Mouse (Mus musculus): ENCODE data around the gene Wdr47. TPM values are rescaled to one million over a fixed set of nuclear protein-coding genes. Genes with fewer than 3 reads are reported as not detected.
"Not testable (repeated sequence)": the region's sequence is repeated elsewhere in the genome, so short reads cannot be mapped to it uniquely, and the experiment has no call there.

Wdr47 gene
- polyA plus RNA-seq, 1 experiment: 2.9 TPM

- H3K36me3 ChIP-seq (ENCODE audit: control insufficient read depth, insufficient read depth, low read length): no peaks in the 10 kb centered on the region
- no peaks in the 10 kb centered on the region; the same call in 1 of the 2 replicates for H3K4me1 ChIP-seq (ENCODE audit: control insufficient read depth, insufficient read depth, insufficient read length)
- peak within 1 kb of the TSS; percentile 90 for H3K4me3 ChIP-seq (ENCODE audit: extremely low read depth, insufficient read depth, insufficient read length)
- peak; percentile 79 to 94 for DNase-seq (ENCODE audit: low read depth in 1 of 2, low spot score in 2 of 2)
- H3K27me3 ChIP-seq (ENCODE audit: control insufficient read depth, insufficient read depth, low read length): no peaks in the 10 kb centered on the region
- peak; percentile 82 for TF ChIP-seq POLR2A (IDR thresholded peaks at IDR 0.05; ENCODE audit: low read depth, low read length)
- TF ChIP-seq CTCF (IDR thresholded peaks at IDR 0.05; ENCODE audit: extremely low read depth, insufficient read depth, insufficient read length, insufficient replicate concordance): no peak
- peak within 1 kb of the TSS; percentile 73 for H3K27ac ChIP-seq (ENCODE audit: insufficient read depth, low read length)
- under 1% methylated on average over 57 of the region's 57 CpGs for WGBS
These were observed 62.8 kb downstream of the Wdr47 start, which contains the start of gene Clcc1 for GRCm38 (mm10) chr3:108653710-108654379. TSS of gene Clcc1 (plus strand) at chr3:108653913.

- TF ChIP-seq POLR2A (IDR thresholded peaks at IDR 0.05; ENCODE audit: low read depth, low read length): no peak
- TF ChIP-seq CTCF (IDR thresholded peaks at IDR 0.05; ENCODE audit: extremely low read depth, insufficient read depth, insufficient read length, insufficient replicate concordance): no peak
- H3K36me3 ChIP-seq (ENCODE audit: control insufficient read depth, insufficient read depth, low read length): no peaks in the 10 kb centered on the region; the same call in 1 of the 2 replicates
- no peaks in the 10 kb centered on the region; the same call in 1 of the 2 replicates for H3K4me1 ChIP-seq (ENCODE audit: control insufficient read depth, insufficient read depth, insufficient read length)
- WGBS: 9% methylated on average over 14 of the region's 14 CpGs
- no peak for DNase-seq (ENCODE audit: low read depth in 1 of 2, low spot score in 2 of 2)
- H3K4me3 ChIP-seq (ENCODE audit: extremely low read depth, insufficient read depth, insufficient read length): peak overlapping the region; percentile 16; the same call in 1 of the 2 replicates
- no peaks in the 10 kb centered on the region for H3K27me3 ChIP-seq (ENCODE audit: control insufficient read depth, insufficient read depth, low read length)
- no peak overlapping the region for H3K27ac ChIP-seq (ENCODE audit: insufficient read depth, low read length)
These were observed 63.5 kb downstream of the Wdr47 start for GRCm38 (mm10) chr3:108654566-108654965.

- DNase-seq (ENCODE audit: low read depth in 1 of 2, low spot score in 2 of 2): no peak
- no peaks in the 10 kb centered on the region for H3K27me3 ChIP-seq (ENCODE audit: control insufficient read depth, insufficient read depth, low read length)
- no peak for TF ChIP-seq CTCF (IDR thresholded peaks at IDR 0.05; ENCODE audit: extremely low read depth, insufficient read depth, insufficient read length, insufficient replicate concordance)
- TF ChIP-seq POLR2A (IDR thresholded peaks at IDR 0.05; ENCODE audit: low read depth, low read length): no peak
- H3K4me3 ChIP-seq (ENCODE audit: extremely low read depth, insufficient read depth, insufficient read length): no peak overlapping the region
- WGBS: 85% methylated on average over 7 of the region's 7 CpGs
- H3K27ac ChIP-seq (ENCODE audit: insufficient read depth, low read length): no peak overlapping the region
- no peaks in the 10 kb centered on the region; the same call in 1 of the 2 replicates for H3K36me3 ChIP-seq (ENCODE audit: control insufficient read depth, insufficient read depth, low read length)
- no peaks in the 10 kb centered on the region; the same call in 1 of the 2 replicates for H3K4me1 ChIP-seq (ENCODE audit: control insufficient read depth, insufficient read depth, insufficient read length)
These were observed 64.4 kb downstream of the Wdr47 start for GRCm38 (mm10) chr3:108655486-108655885.

- TF ChIP-seq POLR2A (IDR thresholded peaks at IDR 0.05; ENCODE audit: low read depth, low read length) (no peak), CTCF (IDR thresholded peaks at IDR 0.05; ENCODE audit: extremely low read depth, insufficient read depth, insufficient read length, insufficient replicate concordance) (no peak)
- Histone ChIP-seq H3K27me3 (ENCODE audit: control insufficient read depth, insufficient read depth, low read length) (no peaks in the 10 kb centered on the region), H3K27ac (ENCODE audit: insufficient read depth, low read length) (no peak overlapping the region), H3K4me1 (ENCODE audit: control insufficient read depth, insufficient read depth, insufficient read length) (no peaks in the 10 kb centered on the region; the same call in 1 of the 2 replicates), H3K36me3 (ENCODE audit: control insufficient read depth, insufficient read depth, low read length) (peaks cover 11% of the 10 kb centered on the region), H3K4me3 (ENCODE audit: extremely low read depth, insufficient read depth, insufficient read length) (no peak overlapping the region)
- 95% methylated on average over 9 of the region's 9 CpGs for WGBS
- DNase-seq (ENCODE audit: low read depth in 1 of 2, low spot score in 2 of 2): no peak
These were observed 67.5 kb downstream of the Wdr47 start for GRCm38 (mm10) chr3:108658612-108659011.

GRCm38 (mm10) chr3:108660941-108661340 lies 69.9 kb downstream of the Wdr47 start:
- no peak for DNase-seq (ENCODE audit: low read depth in 1 of 2, low spot score in 2 of 2)
- Histone ChIP-seq H3K4me3 (ENCODE audit: extremely low read depth, insufficient read depth, insufficient read length) (no peak overlapping the region), H3K27ac (ENCODE audit: insufficient read depth, low read length) (no peak overlapping the region), H3K27me3 (ENCODE audit: control insufficient read depth, insufficient read depth, low read length) (no peaks in the 10 kb centered on the region), H3K36me3 (ENCODE audit: control insufficient read depth, insufficient read depth, low read length) (peaks cover 14% of the 10 kb centered on the region), H3K4me1 (ENCODE audit: control insufficient read depth, insufficient read depth, insufficient read length) (no peaks in the 10 kb centered on the region)
- WGBS: 86% methylated on average over 1 of the region's 1 CpGs
- TF ChIP-seq POLR2A (IDR thresholded peaks at IDR 0.05; ENCODE audit: low read depth, low read length) (no peak), CTCF (IDR thresholded peaks at IDR 0.05; ENCODE audit: extremely low read depth, insufficient read depth, insufficient read length, insufficient replicate concordance) (no peak)

- Histone ChIP-seq H3K27ac (ENCODE audit: insufficient read depth, low read length) (no peak overlapping the region), H3K36me3 (ENCODE audit: control insufficient read depth, insufficient read depth, low read length) (peaks cover 49% of the 10 kb centered on the region)
- 95% methylated on average over 4 of the region's 4 CpGs for WGBS
These were observed 85.5 kb downstream of the Wdr47 start for GRCm38 (mm10) chr3:108676616-108677015.

GRCm38 (mm10) chr3:108681004-108681403 lies 89.9 kb downstream of the Wdr47 start:
- H3K4me3 ChIP-seq (ENCODE audit: extremely low read depth, insufficient read depth, insufficient read length): no peak overlapping the region
- peaks cover 26% of the 10 kb centered on the region for H3K36me3 ChIP-seq (ENCODE audit: control insufficient read depth, insufficient read depth, low read length)
- DNase-seq (ENCODE audit: low read depth in 1 of 2, low spot score in 2 of 2): no peak
- no peaks in the 10 kb centered on the region for H3K4me1 ChIP-seq (ENCODE audit: control insufficient read depth, insufficient read depth, insufficient read length)
- no peaks in the 10 kb centered on the region for H3K27me3 ChIP-seq (ENCODE audit: control insufficient read depth, insufficient read depth, low read length)
- 95% methylated on average over 4 of the region's 4 CpGs for WGBS
- TF ChIP-seq POLR2A (IDR thresholded peaks at IDR 0.05; ENCODE audit: low read depth, low read length) (no peak), CTCF (IDR thresholded peaks at IDR 0.05; ENCODE audit: extremely low read depth, insufficient read depth, insufficient read length, insufficient replicate concordance) (no peak)
- no peak overlapping the region for H3K27ac ChIP-seq (ENCODE audit: insufficient read depth, low read length)

More at GRCm38 (mm10) chr3:108676616-108677015, 85.5 kb downstream of the Wdr47 start:
- no peak overlapping the region for H3K4me3 ChIP-seq (ENCODE audit: extremely low read depth, insufficient read depth, insufficient read length)
- no peaks in the 10 kb centered on the region for H3K27me3 ChIP-seq (ENCODE audit: control insufficient read depth, insufficient read depth, low read length)
- H3K4me1 ChIP-seq (ENCODE audit: control insufficient read depth, insufficient read depth, insufficient read length): no peaks in the 10 kb centered on the region
- DNase-seq (ENCODE audit: low read depth in 1 of 2, low spot score in 2 of 2): no peak
- TF ChIP-seq POLR2A (IDR thresholded peaks at IDR 0.05; ENCODE audit: low read depth, low read length) (no peak), CTCF (IDR thresholded peaks at IDR 0.05; ENCODE audit: extremely low read depth, insufficient read depth, insufficient read length, insufficient replicate concordance) (no peak)

GRCm38 (mm10) chr3:108683597-108683996 lies 92.5 kb downstream of the Wdr47 start:
- H3K36me3 ChIP-seq (ENCODE audit: control insufficient read depth, insufficient read depth, low read length): peaks cover 15% of the 10 kb centered on the region
- H3K27me3 ChIP-seq (ENCODE audit: control insufficient read depth, insufficient read depth, low read length); H3K27ac ChIP-seq (ENCODE audit: insufficient read depth, low read length); H3K4me3 ChIP-seq (ENCODE audit: extremely low read depth, insufficient read depth, insufficient read length); H3K4me1 ChIP-seq (ENCODE audit: control insufficient read depth, insufficient read depth, insufficient read length); DNase-seq (ENCODE audit: low read depth in 1 of 2, low spot score in 2 of 2): not testable (repeated sequence)
- 89% methylated on average over 5 of the region's 5 CpGs for WGBS
